7 mouse cellular contexts compared by ENCODE assay signal in the genomic region with DNA sequence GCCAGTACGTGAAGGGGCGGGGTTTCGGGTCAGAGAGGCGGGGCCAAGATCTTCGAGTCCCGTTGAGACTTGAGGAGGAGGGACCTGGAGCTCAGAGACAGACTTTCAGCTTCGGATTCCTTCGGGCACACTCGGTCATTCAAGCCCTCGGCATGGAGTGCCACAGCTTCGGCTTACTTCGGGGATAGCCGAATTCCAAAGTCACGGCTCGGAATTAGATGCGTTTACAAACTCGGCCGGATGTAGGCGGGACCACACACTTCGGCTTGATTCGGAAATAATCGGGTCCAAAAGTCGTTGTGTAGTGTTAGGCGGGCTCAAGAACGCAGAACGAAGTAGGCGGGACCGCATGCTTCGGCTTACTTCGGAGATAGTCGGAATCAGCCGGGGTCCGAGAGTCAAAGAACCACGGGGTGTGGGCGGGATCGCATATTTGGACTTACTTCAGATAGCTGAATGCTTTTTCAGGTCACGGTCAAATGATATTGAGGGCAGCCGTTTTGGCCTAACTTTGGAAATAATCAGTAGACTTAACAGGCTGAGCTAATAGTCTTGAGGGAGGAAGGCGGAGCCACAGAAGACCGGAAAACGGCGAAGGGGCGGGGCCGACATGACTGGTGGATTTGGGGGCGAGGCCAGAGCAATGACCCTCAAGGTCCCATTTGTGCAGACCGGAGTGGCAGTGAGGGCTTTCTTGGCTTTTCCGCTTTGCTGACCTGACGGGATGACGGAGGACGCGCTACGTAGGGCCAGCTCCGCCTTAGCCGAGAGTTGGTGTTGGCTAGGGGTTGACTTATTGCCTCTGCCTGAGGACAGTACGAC. TPM values are rescaled to one million over a fixed set of nuclear protein-coding genes. Genes with fewer than 3 reads are reported as not detected.
DNase-seq lines count a peak whose midpoint lies in the region; ATAC-seq lines count a peak whose summit lies in the region.

A gene (minus strand): TSS at position 537 of the 822 bp plus-strand sequence.

- H3K36me3 ChIP-seq in embryonic facial prominence, embryonic 12.5 days: peaks cover 26% of the 10 kb centered on the region
- peaks cover 7% of the 10 kb centered on the region; the same call in 1 of the 2 replicates for H3K36me3 ChIP-seq in limb, embryonic 11.5 days (ENCODE audit: control insufficient read depth, insufficient read depth, low read length)
- H3K36me3 ChIP-seq in midbrain, embryonic 14.5 days (ENCODE audit: control insufficient read depth, insufficient read depth, low read length): peaks cover 24% of the 10 kb centered on the region

- under 1% methylated on average over 55 of the region's 55 CpGs for WGBS in embryonic facial prominence, embryonic 12.5 days
- WGBS in limb, embryonic 11.5 days: under 1% methylated on average over 55 of the region's 55 CpGs
- WGBS in midbrain, embryonic 14.5 days: under 1% methylated on average over 55 of the region's 55 CpGs

- peak; percentile 94 for DNase-seq in adrenal gland, postnatal 25 days
- peak; percentile 100 for DNase-seq in heart, adult 11 months
- peak; percentile 99 for DNase-seq in kidney, adult 18-20 months
- peak; percentile 96 for DNase-seq in limb, embryonic 11.5 days (ENCODE audit: low spot score)
- peak; percentile 99 for DNase-seq in midbrain, embryonic 14.5 days
- DNase-seq in spleen, adult 18-20 months: peak; percentile 96 to 98

- H3K27me3 ChIP-seq in embryonic facial prominence, embryonic 12.5 days: no peaks in the 10 kb centered on the region
- no peaks in the 10 kb centered on the region for H3K27me3 ChIP-seq in limb, embryonic 11.5 days (ENCODE audit: control insufficient read depth, insufficient read depth, low read length)
- H3K27me3 ChIP-seq in midbrain, embryonic 14.5 days (ENCODE audit: control insufficient read depth, insufficient read depth, low read length): no peaks in the 10 kb centered on the region

- no peaks in the 10 kb centered on the region for H3K9me3 ChIP-seq in embryonic facial prominence, embryonic 12.5 days
- no peaks in the 10 kb centered on the region for H3K9me3 ChIP-seq in limb, embryonic 11.5 days (ENCODE audit: control insufficient read depth, low read length)
- no peaks in the 10 kb centered on the region for H3K9me3 ChIP-seq in midbrain, embryonic 14.5 days (ENCODE audit: control insufficient read depth, low read length)

- peak within 1 kb of the TSS; percentile 92 for H3K9ac ChIP-seq in embryonic facial prominence, embryonic 12.5 days
- peak within 1 kb of the TSS; percentile 84 for H3K9ac ChIP-seq in limb, embryonic 11.5 days (ENCODE audit: low read length)
- H3K9ac ChIP-seq in midbrain, embryonic 14.5 days (replicated peaks; ENCODE audit: low read length): peak within 1 kb of the TSS; percentile 88

- peak within 1 kb of the TSS; percentile 77 for H3K4me2 ChIP-seq in embryonic facial prominence, embryonic 12.5 days (replicated peaks)
- H3K4me2 ChIP-seq in limb, embryonic 11.5 days (ENCODE audit: low read depth, severe bottlenecking): peak within 1 kb of the TSS; percentile 87
- peak within 1 kb of the TSS; percentile 75 for H3K4me2 ChIP-seq in midbrain, embryonic 14.5 days (ENCODE audit: low read length)

- peak; percentile 88 for ATAC-seq in embryonic facial prominence, embryonic 12.5 days (ENCODE audit: insufficient number of reproducible peaks, insufficient read depth, low FRiP score, low TSS enrichment)
- peak; percentile 88 for ATAC-seq in limb, embryonic 11.5 days (ENCODE audit: insufficient number of reproducible peaks, low FRiP score, low TSS enrichment, low read depth)
- ATAC-seq in midbrain, embryonic 14.5 days (ENCODE audit: low FRiP score, low TSS enrichment): peak; percentile 93

- peaks cover 21% of the 10 kb centered on the region for H3K4me1 ChIP-seq in embryonic facial prominence, embryonic 12.5 days
- peaks cover 15% of the 10 kb centered on the region; the same call in 1 of the 2 replicates for H3K4me1 ChIP-seq in limb, embryonic 11.5 days (ENCODE audit: control insufficient read depth, insufficient read depth, low read length)
- H3K4me1 ChIP-seq in midbrain, embryonic 14.5 days (ENCODE audit: control insufficient read depth, insufficient read depth, low read length): peaks cover 17% of the 10 kb centered on the region

- peak within 1 kb of the TSS; percentile 97 for H3K27ac ChIP-seq in embryonic facial prominence, embryonic 12.5 days
- H3K27ac ChIP-seq in limb, embryonic 11.5 days (replicated peaks; ENCODE audit: low read depth, low read length): peak within 1 kb of the TSS; percentile 93
- H3K27ac ChIP-seq in midbrain, embryonic 14.5 days (replicated peaks; ENCODE audit: low read depth, low read length): peak within 1 kb of the TSS; percentile 92

- H3K4me3 ChIP-seq in embryonic facial prominence, embryonic 12.5 days: peak within 1 kb of the TSS; percentile 69
- H3K4me3 ChIP-seq in limb, embryonic 11.5 days (ENCODE audit: low read depth, low read length): peak within 1 kb of the TSS; percentile 67
- H3K4me3 ChIP-seq in midbrain, embryonic 14.5 days (replicated peaks; ENCODE audit: low read depth, low read length): peak within 1 kb of the TSS; percentile 73

RNA-seq across cellular contexts. Expression of the gene that starts here (rescaled TPM):
- 76.1 and 85.5 TPM in 2 replicates for total RNA-seq in adrenal gland, postnatal 25 days (2021)
- 58.3 and 60.8 TPM in 2 replicates for polyA plus RNA-seq in embryonic facial prominence, embryonic 12.5 days (2016; fragmentation: Nextera tagmentation; extraction: Ambion mirVana)
- polyA plus RNA-seq in limb, embryonic 11.5 days (2014; fragmentation: Nextera tagmentation; extraction: Ambion mirVana): 36.7 and 41.2 TPM in 2 replicates
- polyA plus RNA-seq in midbrain, embryonic 14.5 days (2014; fragmentation: Nextera tagmentation; extraction: Ambion mirVana): 70.6 and 70.7 TPM in 2 replicates

Comparison
In these comparisons a context has a peak if more than half of its experiments do, and no peak if none do; other contexts are left out.
1. Peak in every context shown above with its lines: DNase-seq, ATAC-seq, H3K4me3 ChIP-seq and H3K27ac ChIP-seq.